Mouse (Mus musculus) hindbrain, embryonic 16.5 days (tissue): ENCODE measurements around the gene Slc9c1. TPM values are rescaled to one million over a fixed set of nuclear protein-coding genes. Genes with fewer than 3 reads are reported as not detected.

Source experiments
- ATAC-seq: fragments of 200-750 bp; cut with Nextera tagmentation; 2 replicates; pipeline ENCODE4 v1.8.0; 2017; ENCODE audit warnings: moderate TSS enrichment, moderate library complexity
- H3K27ac ChIP-seq: fragments of 300-500 bp; sonication (generic); 2 replicates; pipeline ENCODE4 v1.5.1; 2014; ENCODE audit warnings: low read depth, mild to moderate bottlenecking, control low read depth, low read length, moderate library complexity
- H3K27me3 ChIP-seq: fragments of 300-500 bp; sonication (generic); replicated peaks from 2 replicates; pipeline ENCODE4 v1.6.1; 2014; ENCODE audit warnings: low read length; ENCODE audit not compliant: control insufficient read depth, insufficient read depth
- H3K36me3 ChIP-seq: fragments of 300-500 bp; sonication (generic); 2 replicates; pipeline ENCODE4 v1.6.1; 2014; ENCODE audit warnings: mild to moderate bottlenecking, low read length, moderate library complexity, mixed read lengths; ENCODE audit not compliant: control insufficient read depth, insufficient read depth
- H3K4me1 ChIP-seq: fragments of 300-500 bp; sonication (generic); 2 replicates; pipeline ENCODE4 v1.6.1; 2014; ENCODE audit warnings: low read depth, low read length; ENCODE audit not compliant: control insufficient read depth, insufficient read depth
- H3K4me2 ChIP-seq: fragments of 300-500 bp; sonication (generic); 2 replicates; pipeline ENCODE4 v1.6.1; 2014; ENCODE audit warnings: mild to moderate bottlenecking, low read length, control low read depth, moderate library complexity
- H3K4me3 ChIP-seq: fragments of 300-500 bp; sonication (generic); 2 replicates; pipeline ENCODE4 v1.5.1; 2014; ENCODE audit warnings: mild to moderate bottlenecking, low read length, control low read depth, moderate library complexity
- H3K9ac ChIP-seq: fragments of 300-500 bp; sonication (generic); 2 replicates; pipeline ENCODE4 v1.6.1; 2014; ENCODE audit warnings: low read depth, mild to moderate bottlenecking, control low read depth, low read length, moderate library complexity
- H3K9me3 ChIP-seq: fragments of 300-500 bp; sonication (generic); 2 replicates; pipeline ENCODE4 v1.6.1; 2014; ENCODE audit warnings: mild to moderate bottlenecking, low read length, moderate library complexity; ENCODE audit not compliant: control insufficient read depth
- whole genome bisulfite sequencing: fragments of 180-500 bp; shearing (Covaris S2); extraction: QIAGEN DNeasy Blood & Tissue Kit; methylation state at CpG from one replicate; pipeline ENCODE4 v1.1.7; 2014; 5-methylcytosine and 5-hydroxymethylcytosine counted together
- polyA plus RNA-seq: library from polyadenylated mRNA; unstranded; fragments of >200 nt; fragmentation: Nextera tagmentation; extraction: Ambion mirVana; gene quantifications from 2 replicates; pipeline ENCODE4 v1.2.1, GENCODE M21; 2015

Slc9c1 gene
- polyA plus RNA-seq, 1 experiment from 2014 or later, result not detected

DNA sequence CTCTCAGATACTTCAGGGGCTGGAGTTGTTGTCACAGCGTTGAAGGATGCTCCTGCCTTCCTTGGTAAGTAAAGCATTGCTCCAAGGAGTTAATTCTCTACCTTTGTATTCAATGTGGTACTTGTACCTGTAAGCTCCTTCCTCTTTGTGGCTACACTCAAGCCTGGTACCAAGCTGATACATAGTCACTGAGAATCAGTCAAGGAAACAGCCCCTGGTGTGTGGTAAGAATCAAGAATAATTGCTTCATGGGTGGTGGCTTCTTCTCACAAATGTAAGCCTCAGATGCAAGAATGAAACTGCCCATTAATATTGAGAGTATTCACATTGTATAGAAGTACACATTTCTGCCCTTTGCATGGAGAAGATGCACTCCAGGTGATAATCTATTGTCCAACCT is 80.8 kb downstream of the Slc9c1 start:
- Histone ChIP-seq H3K36me3 (no peaks in the 10 kb centered on the region), H3K4me2 (no peak overlapping the region), H3K4me1 (no peaks in the 10 kb centered on the region), H3K4me3 (no peak overlapping the region), H3K9ac (no peak overlapping the region), H3K9me3 (no peaks in the 10 kb centered on the region), H3K27me3 (no peaks in the 10 kb centered on the region), H3K27ac (no peak overlapping the region)
- 88% methylated on average over 1 of the region's 1 CpGs for whole genome bisulfite sequencing
- ATAC-seq, result no peak

GRCm38 (mm10) chr16:45619751-45620375 is 84.8 kb downstream of the Slc9c1 start:
- no peaks in the 10 kb centered on the region for H3K27me3 ChIP-seq
- WGBS, result 69% methylated on average over 8 of the region's 8 CpGs
- no peak overlapping the region for H3K27ac ChIP-seq
- H3K36me3 ChIP-seq, result no peaks in the 10 kb centered on the region
- no peaks in the 10 kb centered on the region for H3K9me3 ChIP-seq
- no peaks in the 10 kb centered on the region for H3K4me1 ChIP-seq
- no peak for ATAC-seq
- no peak overlapping the region for H3K4me2 ChIP-seq
- H3K9ac ChIP-seq, result no peak overlapping the region
- no peak overlapping the region for H3K4me3 ChIP-seq

- 92% methylated on average over 4 of the region's 4 CpGs for WGBS
Observed at GRCm38 (mm10) chr16:45623230-45623629, 88.1 kb downstream of the Slc9c1 start.

DNA sequence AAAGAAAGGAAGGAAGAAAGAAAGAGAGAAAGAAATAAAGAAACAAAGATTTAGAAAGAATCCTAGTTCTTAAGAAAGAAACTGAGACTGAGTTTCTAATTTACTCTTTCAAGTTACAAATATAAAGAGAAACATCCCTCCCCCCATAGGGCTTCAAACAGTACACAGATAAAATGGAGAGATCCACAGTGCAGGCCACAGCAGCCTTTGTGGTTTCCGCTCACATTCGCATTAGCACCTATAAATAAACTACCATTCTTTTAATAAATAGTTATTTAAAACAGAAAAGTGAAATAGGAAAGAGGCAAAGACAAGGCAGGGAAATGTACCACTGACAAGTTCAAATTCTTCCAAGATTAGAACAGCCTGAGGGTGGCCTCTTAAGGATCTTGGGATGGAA is 89.7 kb downstream of the Slc9c1 start:
- no peak overlapping the region for H3K27ac ChIP-seq
- no peak overlapping the region for H3K9ac ChIP-seq
- no peaks in the 10 kb centered on the region for H3K9me3 ChIP-seq
- no peak overlapping the region for H3K4me3 ChIP-seq
- no peaks in the 10 kb centered on the region for H3K4me1 ChIP-seq
- 95% methylated on average over 2 of the region's 2 CpGs for WGBS
- no peaks in the 10 kb centered on the region for H3K36me3 ChIP-seq
- no peak overlapping the region for H3K4me2 ChIP-seq
- H3K27me3 ChIP-seq, result no peaks in the 10 kb centered on the region
- no peak for ATAC-seq

More at GRCm38 (mm10) chr16:45623230-45623629, 88.1 kb downstream of the Slc9c1 start:
- Histone ChIP-seq H3K27ac (no peak overlapping the region), H3K9me3 (no peaks in the 10 kb centered on the region), H3K4me3 (no peak overlapping the region), H3K27me3 (no peaks in the 10 kb centered on the region), H3K4me2 (no peak overlapping the region), H3K36me3 (no peaks in the 10 kb centered on the region), H3K9ac (no peak overlapping the region), H3K4me1 (no peaks in the 10 kb centered on the region)
- no peak for ATAC-seq

DNA sequence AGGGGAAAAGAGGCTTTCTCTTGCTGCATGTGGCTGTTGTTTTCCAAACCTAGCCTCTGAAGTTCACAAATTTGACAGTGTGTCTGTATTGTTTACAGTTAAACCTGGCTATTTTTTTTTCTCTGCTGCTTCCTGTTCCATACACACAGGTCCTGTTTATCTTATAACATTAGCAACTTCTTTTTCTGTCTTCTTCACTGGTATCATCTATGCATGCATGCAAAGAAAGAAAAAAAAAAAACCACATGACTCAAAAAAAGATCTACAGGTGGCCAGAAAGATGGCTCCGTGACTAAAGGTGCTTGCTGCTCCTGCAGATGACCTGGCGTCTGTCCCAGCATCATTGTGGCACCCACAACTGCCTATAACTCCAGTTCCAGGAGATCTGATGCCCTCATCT is 90.2 kb downstream of the Slc9c1 start:
- Histone ChIP-seq H3K4me3 (no peak overlapping the region), H3K9me3 (no peaks in the 10 kb centered on the region), H3K36me3 (no peaks in the 10 kb centered on the region)

GRCm38 (mm10) chr16:45629497-45630105 is 94.5 kb downstream of the Slc9c1 start:
- Histone ChIP-seq H3K27ac (no peak overlapping the region), H3K27me3 (no peaks in the 10 kb centered on the region), H3K4me2 (no peak overlapping the region), H3K9ac (no peak overlapping the region), H3K9me3 (no peaks in the 10 kb centered on the region), H3K4me1 (no peaks in the 10 kb centered on the region), H3K4me3 (no peak overlapping the region), H3K36me3 (no peaks in the 10 kb centered on the region)
- no peak for ATAC-seq
- 79% methylated on average over 8 of the region's 8 CpGs for WGBS

More for the DNA sequence above, 90.2 kb downstream of the Slc9c1 start:
- 81% methylated on average over 2 of the region's 2 CpGs for WGBS
- ATAC-seq, result no peak
- Histone ChIP-seq H3K4me2 (no peak overlapping the region), H3K4me1 (no peaks in the 10 kb centered on the region), H3K27me3 (no peaks in the 10 kb centered on the region), H3K9ac (no peak overlapping the region), H3K27ac (no peak overlapping the region)

- no peaks in the 10 kb centered on the region for H3K36me3 ChIP-seq
- no peaks in the 10 kb centered on the region for H3K9me3 ChIP-seq
- H3K4me1 ChIP-seq, result no peaks in the 10 kb centered on the region
- ATAC-seq, result peak; percentile 86
- H3K27ac ChIP-seq, result no peak overlapping the region
- H3K9ac ChIP-seq, result no peak overlapping the region
- H3K4me2 ChIP-seq, result no peak overlapping the region
- no peak overlapping the region for H3K4me3 ChIP-seq
- WGBS, result 51% methylated on average over 5 of the region's 5 CpGs
- no peaks in the 10 kb centered on the region for H3K27me3 ChIP-seq
Observed at GRCm38 (mm10) chr16:45630347-45630960, 95.3 kb downstream of the Slc9c1 start.

- Histone ChIP-seq H3K4me2 (no peak overlapping the region), H3K9ac (no peak overlapping the region), H3K4me1 (no peaks in the 10 kb centered on the region), H3K36me3 (no peaks in the 10 kb centered on the region), H3K4me3 (no peak overlapping the region), H3K27ac (no peak overlapping the region), H3K9me3 (no peaks in the 10 kb centered on the region), H3K27me3 (no peaks in the 10 kb centered on the region)
- 78% methylated on average over 4 of the region's 4 CpGs for WGBS
- no peak for ATAC-seq
Observed at GRCm38 (mm10) chr16:45632420-45632819, 97.3 kb downstream of the Slc9c1 start.

DNA sequence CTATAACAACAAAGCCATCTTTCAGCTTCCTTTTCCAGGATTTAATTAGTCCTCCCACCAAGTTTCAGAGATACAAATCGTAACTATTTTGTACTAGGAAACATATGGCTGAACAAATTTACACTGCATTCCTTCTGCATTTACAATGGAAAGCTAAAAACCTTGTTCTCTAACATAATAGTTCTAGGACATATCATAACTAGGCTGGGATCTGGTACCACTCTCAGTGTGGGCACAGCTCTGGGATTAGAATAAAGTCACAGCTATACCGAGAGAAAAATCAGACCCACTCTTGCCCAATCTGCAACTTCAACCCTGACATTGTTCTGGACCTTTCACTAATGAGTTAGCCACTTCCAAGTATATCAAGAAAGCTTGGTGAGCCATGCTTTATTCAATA is 100.7 kb downstream of the Slc9c1 start:
- H3K27ac ChIP-seq, result no peak overlapping the region
- H3K4me3 ChIP-seq, result no peak overlapping the region
- no peak for ATAC-seq
- H3K9me3 ChIP-seq, result no peaks in the 10 kb centered on the region
- WGBS, result 90% methylated on average over 2 of the region's 2 CpGs
- no peaks in the 10 kb centered on the region for H3K36me3 ChIP-seq
- no peaks in the 10 kb centered on the region for H3K4me1 ChIP-seq
- no peaks in the 10 kb centered on the region for H3K27me3 ChIP-seq
- no peak overlapping the region for H3K9ac ChIP-seq
- no peak overlapping the region for H3K4me2 ChIP-seq
